Mouse (Mus musculus): Measurements from ENCODE around the gene Zfp574.

The Zfp574 gene

DNA sequence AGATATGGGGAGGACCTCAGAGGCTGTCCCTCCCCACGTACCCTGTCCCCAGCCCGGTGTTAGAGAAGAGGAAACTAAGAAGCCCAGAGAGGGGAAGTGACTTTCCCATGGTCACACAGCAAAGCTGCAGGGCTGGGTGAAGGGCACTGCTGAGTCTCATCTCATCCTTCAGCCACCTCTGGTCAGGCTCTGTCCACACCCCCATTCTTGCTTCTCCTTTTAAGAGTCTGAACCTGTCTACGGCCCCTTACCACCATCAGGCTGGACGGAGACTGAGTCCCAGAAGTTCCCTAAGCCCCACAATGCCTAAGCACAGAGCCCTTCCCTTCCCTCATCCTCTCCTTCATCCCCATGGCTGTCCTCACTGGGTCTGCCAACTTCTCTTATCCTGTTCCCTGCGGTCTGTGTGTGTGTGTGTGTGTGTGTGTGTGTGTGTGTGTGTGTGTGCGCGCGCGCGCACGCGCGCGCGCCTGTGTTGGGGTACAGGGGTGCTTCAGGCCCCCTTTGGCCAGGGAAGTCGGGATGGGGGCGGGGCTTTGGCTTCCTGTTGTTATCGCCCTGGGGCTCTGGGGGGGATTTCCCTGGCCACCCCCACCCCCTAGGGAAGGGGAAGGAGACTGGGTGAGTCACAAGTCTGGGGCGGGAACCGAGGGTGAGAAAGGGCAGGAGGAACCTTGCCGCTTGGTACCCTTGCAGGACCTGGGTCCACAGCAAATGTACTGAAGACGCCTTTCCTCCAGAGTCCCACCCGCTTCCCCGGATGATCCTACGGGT lies 47.9 kb downstream of the Zfp574 start:
- no peak for DNase-seq

DNA sequence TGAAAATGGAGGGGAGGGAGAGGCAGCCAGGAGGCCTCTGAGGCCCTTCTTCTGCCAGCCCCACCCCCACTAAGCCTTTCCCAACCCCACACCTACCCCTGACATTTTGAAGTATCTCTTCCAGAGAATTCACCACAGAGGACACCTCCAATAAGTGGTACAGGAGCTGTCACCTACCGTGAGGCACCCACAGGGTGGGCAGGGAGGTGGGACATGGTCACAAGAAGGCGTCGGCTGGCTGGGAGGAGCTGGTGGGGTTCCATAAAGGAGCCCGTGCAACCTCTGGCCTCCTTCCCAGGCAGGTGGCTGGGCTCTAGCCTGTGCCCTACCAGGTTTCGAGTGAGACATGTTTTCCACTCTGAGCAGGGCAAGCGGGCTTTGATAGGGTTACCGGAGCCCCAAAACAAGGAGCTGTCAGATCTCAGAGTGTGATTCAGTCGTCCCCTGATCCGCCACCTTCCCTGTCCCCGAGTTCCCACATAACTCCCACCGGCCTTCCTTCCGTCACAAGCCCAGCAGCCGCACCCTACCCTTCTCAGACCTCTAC lies 48.9 kb downstream of the Zfp574 start:
- DNase-seq = no peak

DNA sequence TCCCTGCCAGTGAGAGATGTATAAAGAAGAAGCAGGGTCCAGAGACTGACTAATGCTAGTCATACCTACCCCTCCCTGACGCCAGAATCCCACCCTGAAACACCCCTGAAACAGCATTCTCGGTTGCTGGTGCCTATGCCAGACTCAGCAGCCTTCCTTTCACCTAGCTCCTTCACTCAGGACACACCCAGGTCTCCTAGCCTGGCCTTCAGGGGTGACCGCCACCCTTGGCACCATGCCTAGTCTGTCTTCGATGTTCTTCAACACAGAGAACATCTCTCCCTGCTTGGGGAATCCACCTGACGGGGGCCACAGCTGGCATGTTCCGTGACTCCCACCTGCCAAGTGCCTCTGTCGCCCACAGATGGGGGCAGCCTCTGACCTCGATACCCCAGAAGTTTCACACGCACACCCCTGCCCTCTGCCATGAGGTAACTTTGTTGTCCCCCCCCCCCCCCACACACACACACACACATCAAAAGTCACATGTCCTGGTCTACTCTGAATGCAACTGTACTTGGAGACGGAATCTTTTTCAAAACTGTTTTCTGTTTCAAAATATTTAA lies 53.4 kb downstream of the Zfp574 start:
- no peak for DNase-seq

GRCm38 (mm10) chr7:25127971-25128370 lies 55.6 kb downstream of the Zfp574 start:
- no peak for DNase-seq

DNA sequence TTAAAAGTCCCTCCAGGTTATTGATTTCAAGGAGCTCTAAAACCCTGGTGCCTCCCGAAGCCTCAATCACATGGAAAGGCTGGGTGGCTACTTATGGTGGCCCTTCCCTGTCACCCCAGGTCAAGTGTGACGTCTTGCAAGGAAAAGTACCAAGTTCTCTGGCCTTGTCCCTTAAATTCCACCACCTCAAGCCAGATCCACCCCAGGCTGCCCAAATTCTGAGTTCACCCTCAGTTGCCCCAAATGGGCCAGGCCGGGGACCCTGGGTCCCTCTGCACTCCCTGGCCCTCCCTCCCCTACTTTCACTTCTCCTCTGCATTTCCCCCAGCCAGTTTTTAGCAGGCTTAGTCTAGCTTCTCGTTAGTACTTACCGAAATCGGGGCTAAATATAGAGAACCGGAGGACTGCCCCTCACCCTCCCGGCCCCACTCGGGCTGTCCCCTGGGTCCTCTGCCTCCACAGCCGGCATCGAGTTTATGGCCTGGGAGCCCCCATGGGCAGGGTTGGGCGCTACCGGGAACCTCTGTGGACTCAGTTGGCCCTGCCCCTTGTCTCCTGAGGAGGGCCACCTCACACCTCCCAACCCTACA lies 57.1 kb downstream of the Zfp574 start:
- DNase-seq = no peak

DNA sequence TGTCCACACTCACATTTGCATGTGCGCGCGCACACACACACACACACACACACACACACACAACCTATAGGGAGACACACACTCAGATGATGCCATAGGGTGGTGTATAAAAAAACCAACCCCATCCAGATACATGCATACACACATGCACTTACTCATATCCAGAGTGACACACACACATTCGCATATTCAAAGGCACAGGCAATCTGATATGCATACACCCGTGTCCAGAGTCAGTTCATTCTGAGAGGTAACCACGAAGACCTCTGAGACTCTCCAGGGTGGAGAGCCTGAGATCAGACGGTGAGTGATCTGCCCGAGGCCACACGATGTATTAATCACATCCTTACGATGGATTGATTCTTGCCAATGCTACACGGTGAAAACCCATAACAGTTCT lies 58.2 kb downstream of the Zfp574 start:
- no peak for DNase-seq

DNA sequence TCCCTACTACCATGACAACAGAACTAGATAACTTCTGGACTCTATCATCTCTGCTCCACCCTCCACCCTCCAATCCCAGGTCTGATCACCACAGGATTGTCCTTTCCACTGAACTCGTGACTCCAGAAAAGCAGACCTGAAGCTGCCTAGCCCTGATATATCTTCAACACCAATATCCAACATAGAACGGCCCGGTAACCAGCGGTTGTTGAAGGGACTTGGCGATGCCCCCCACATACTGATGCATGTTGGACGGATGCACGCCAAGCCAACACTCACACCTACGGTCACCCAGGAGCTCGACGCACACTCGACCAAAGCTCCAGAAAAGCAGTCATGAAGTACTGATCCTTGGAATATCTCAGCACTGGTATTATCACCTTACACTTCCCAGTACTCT lies 58.9 kb downstream of the Zfp574 start:
- no peak for DNase-seq

DNA sequence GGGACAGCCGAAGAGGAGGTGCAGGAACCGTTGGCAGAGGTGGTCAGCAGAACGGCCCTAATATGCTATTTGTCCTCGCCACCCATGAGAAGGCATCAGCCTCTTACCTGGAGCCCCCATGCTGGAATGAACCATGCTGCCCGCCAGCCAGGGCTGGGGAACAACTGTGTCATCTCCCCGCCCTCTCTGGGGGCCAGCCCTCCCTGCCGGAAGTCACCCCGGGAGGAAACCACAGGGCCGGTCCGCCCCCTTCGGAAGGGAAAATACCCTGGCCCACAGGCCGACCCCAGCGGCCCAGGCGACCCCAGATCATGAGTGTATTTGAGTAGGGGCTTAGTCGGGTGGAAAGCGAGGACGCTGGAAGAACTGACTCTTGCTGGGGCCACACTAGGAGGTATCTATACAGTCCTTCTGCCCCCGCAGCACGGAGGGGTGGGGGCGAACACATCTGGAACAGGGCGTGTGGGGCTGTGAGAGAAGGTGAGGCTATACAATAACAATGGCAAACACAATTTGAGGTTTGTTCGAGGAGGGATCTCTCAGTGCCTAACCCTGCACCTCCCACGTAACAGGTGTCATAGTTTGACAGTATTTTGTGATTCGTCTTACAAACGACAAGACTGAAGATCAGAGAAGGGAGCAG lies 60.1 kb downstream of the Zfp574 start:
- DNase-seq = no peak

Data from cerebellum, adult 8-10 months (tissue).